ENCODE assay signal across 9 mouse cellular contexts in the genomic region with DNA sequence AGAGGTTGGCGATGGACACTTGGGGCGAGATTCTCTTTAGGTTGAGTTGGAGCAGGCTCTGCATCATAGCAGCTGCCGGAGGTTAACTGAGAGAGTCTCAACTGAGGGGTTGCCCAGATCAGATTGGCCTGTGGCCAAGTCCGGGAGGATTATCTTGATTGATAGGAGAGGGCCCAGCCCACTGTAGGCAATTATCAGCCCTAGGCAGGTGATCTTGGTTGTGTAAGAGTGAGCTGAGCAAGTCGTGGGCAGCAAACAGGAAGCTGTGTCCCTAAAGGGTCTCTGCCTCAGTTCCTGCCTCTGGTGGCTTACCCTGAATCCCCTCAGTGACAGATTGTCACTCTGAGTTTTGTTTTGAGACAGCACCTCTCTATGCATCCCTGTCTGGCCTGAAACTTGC. TPM values are rescaled to one million over a fixed set of nuclear protein-coding genes. Genes with fewer than 3 reads are reported as not detected.
A peak's percentile ranks its signal among the peaks of the same experiment; 100 is the strongest.
DNase-seq lines count a peak whose midpoint lies in the region; ATAC-seq and TF ChIP-seq lines count a peak whose summit lies in the region.
"Had no signal": no experiment of that assay in that cellular context is flagged by ENCODE, and none has a peak within 500 bp of the region (broad histone marks: within the 10 kb centered on the region; RNA-seq: fewer than 3 reads in every experiment).

No protein-coding gene starts in this region.

- no peak for TF ChIP-seq CTCF in thymus, adult 2 months (IDR thresholded peaks at IDR 0.05; ENCODE audit: borderline replicate concordance, control insufficient read depth, extremely low read depth, insufficient read depth, low read length, poor library complexity)

- no peak overlapping the region for H3K9ac ChIP-seq in embryonic facial prominence, embryonic 12.5 days
- H3K9ac ChIP-seq in intestine, embryonic 14.5 days (ENCODE audit: low read length): no peak overlapping the region

- WGBS in embryonic facial prominence, embryonic 12.5 days: 61% methylated on average over 5 of the region's 5 CpGs
- WGBS in embryonic facial prominence, embryonic 10.5 days: 69% methylated on average over 5 of the region's 5 CpGs
- WGBS in thymus, adult 2 months: 58% methylated on average over 5 of the region's 5 CpGs
- WGBS in intestine, embryonic 14.5 days: 55% methylated on average over 5 of the region's 5 CpGs

- no peak overlapping the region for H3K4me2 ChIP-seq in embryonic facial prominence, embryonic 12.5 days (replicated peaks)
- no peak overlapping the region for H3K4me2 ChIP-seq in intestine, embryonic 14.5 days (ENCODE audit: low read length)

- H3K4me1 ChIP-seq in embryonic facial prominence, embryonic 12.5 days: 0 out of 2 replicates have a peak, but pooled peaks cover 14% of the 10 kb centered on the region
- peaks cover 12% of the 10 kb centered on the region for H3K4me1 ChIP-seq in embryonic facial prominence, embryonic 10.5 days
- peaks cover 6% of the 10 kb centered on the region; the same call in 1 of the 2 replicates for H3K4me1 ChIP-seq in thymus, adult 2 months (replicated peaks; ENCODE audit: control insufficient read depth, insufficient read depth, low read length)
- 0 out of 2 replicates have a peak, but pooled peaks cover 8% of the 10 kb centered on the region for H3K4me1 ChIP-seq in intestine, embryonic 14.5 days (replicated peaks; ENCODE audit: control insufficient read depth, insufficient read depth, low read length)

- H3K27ac ChIP-seq in embryonic facial prominence, embryonic 12.5 days: 0 out of 2 replicates have a peak overlapping the region, but pooled peaks have one; percentile 11
- H3K27ac ChIP-seq in embryonic facial prominence, embryonic 10.5 days (replicated peaks): no peak overlapping the region
- peak overlapping the region; percentile 41; the same call in 1 of the 2 replicates for H3K27ac ChIP-seq in thymus, adult 2 months (ENCODE audit: control insufficient read depth, insufficient read depth, low read length)
- H3K27ac ChIP-seq in intestine, embryonic 14.5 days (ENCODE audit: low read depth): 0 out of 2 replicates have a peak overlapping the region, but pooled peaks have one; percentile 1

- DNase-seq in embryonic facial prominence, embryonic 10.5 days (ENCODE audit: low spot score): no peak
- no peak for DNase-seq in thymus, adult 2 months
- DNase-seq in thymus, postnatal 25 days: no peak
- no peak for DNase-seq in intestine, embryonic 14.5 days (ENCODE audit: low spot score)
- DNase-seq in splenic B cell, adult 2 months (ENCODE audit: low read depth, low spot score): peak; percentile 37
- no peak for DNase-seq in cerebellum, postnatal 36 days
- no peak for DNase-seq in right cerebral cortex, adult 18-20 months
- DNase-seq: layer of hippocampus, adult 9-11 months had no signal

- H3K9me3 ChIP-seq in embryonic facial prominence, embryonic 12.5 days: no peaks in the 10 kb centered on the region
- H3K9me3 ChIP-seq in embryonic facial prominence, embryonic 10.5 days: no peaks in the 10 kb centered on the region
- no peaks in the 10 kb centered on the region for H3K9me3 ChIP-seq in intestine, embryonic 14.5 days (ENCODE audit: control insufficient read depth, low read length)

- ATAC-seq in embryonic facial prominence, embryonic 12.5 days (ENCODE audit: insufficient number of reproducible peaks, insufficient read depth, low FRiP score, low TSS enrichment): no peak
- no peak for ATAC-seq in intestine, embryonic 14.5 days (replicated peaks; ENCODE audit: low FRiP score, low TSS enrichment, low read depth)

- no peaks in the 10 kb centered on the region for H3K27me3 ChIP-seq in embryonic facial prominence, embryonic 12.5 days
- H3K27me3 ChIP-seq in embryonic facial prominence, embryonic 10.5 days (replicated peaks; ENCODE audit: low read depth, poor library complexity, severe bottlenecking): no peaks in the 10 kb centered on the region
- no peaks in the 10 kb centered on the region for H3K27me3 ChIP-seq in thymus, adult 2 months (ENCODE audit: control insufficient read depth, insufficient read depth, low read length)
- H3K27me3 ChIP-seq in intestine, embryonic 14.5 days (replicated peaks; ENCODE audit: control insufficient read depth, insufficient read depth, low read length): no peaks in the 10 kb centered on the region
- no peaks in the 10 kb centered on the region for H3K27me3 ChIP-seq in splenic B cell, adult 2 months (ENCODE audit: control insufficient read depth, insufficient read depth, low read length, poor library complexity, severe bottlenecking)

- TF ChIP-seq POLR2A in thymus, adult 2 months (IDR thresholded peaks at IDR 0.05; ENCODE audit: control insufficient read depth, extremely low read depth, insufficient read depth, low read length, poor library complexity): no peak

- peaks cover 37% of the 10 kb centered on the region for H3K36me3 ChIP-seq in embryonic facial prominence, embryonic 12.5 days
- H3K36me3 ChIP-seq in embryonic facial prominence, embryonic 10.5 days (replicated peaks): peaks cover 43% of the 10 kb centered on the region
- peaks cover 40% of the 10 kb centered on the region for H3K36me3 ChIP-seq in thymus, adult 2 months (ENCODE audit: control insufficient read depth, insufficient read depth, low read length)
- H3K36me3 ChIP-seq in intestine, embryonic 14.5 days (ENCODE audit: control insufficient read depth, insufficient read depth, low read length): peaks cover 39% of the 10 kb centered on the region
- peaks cover 8% of the 10 kb centered on the region for H3K36me3 ChIP-seq in splenic B cell, adult 2 months (ENCODE audit: control insufficient read depth, insufficient read depth, low read length, poor library complexity, severe bottlenecking)

- H3K4me3 ChIP-seq in embryonic facial prominence, embryonic 12.5 days: no peak overlapping the region
- H3K4me3 ChIP-seq in embryonic facial prominence, embryonic 10.5 days: no peak overlapping the region
- no peak overlapping the region for H3K4me3 ChIP-seq in thymus, adult 2 months (ENCODE audit: control insufficient read depth, insufficient read depth, low read length)
- no peak overlapping the region for H3K4me3 ChIP-seq in intestine, embryonic 14.5 days (ENCODE audit: low read depth, low read length)

RNA-seq across cellular contexts. Expression of a gene that starts 33.7 kb away (rescaled TPM):
- 14.9 and 15.5 TPM in 2 replicates for polyA plus RNA-seq in embryonic facial prominence, embryonic 12.5 days (2016; fragmentation: Nextera tagmentation; extraction: Ambion mirVana)
- 3.3 and 5.8 TPM in 2 replicates for polyA plus RNA-seq in embryonic facial prominence, embryonic 10.5 days (2016; fragmentation: Nextera tagmentation; extraction: Ambion mirVana)
- 1.8 and 1.9 TPM in 2 replicates for polyA plus RNA-seq in thymus, adult 2 months (2012; rRNA removed)
- 9.5 and 9.8 TPM in 2 replicates for polyA plus RNA-seq in intestine, embryonic 14.5 days (2014; fragmentation: Nextera tagmentation; extraction: Ambion mirVana)

RNA-seq across cellular contexts. Expression of a gene that starts 47.4 kb away (rescaled TPM):
- 127 and 137 TPM in 2 replicates for polyA plus RNA-seq in embryonic facial prominence, embryonic 12.5 days (2016; fragmentation: Nextera tagmentation; extraction: Ambion mirVana)
- polyA plus RNA-seq in embryonic facial prominence, embryonic 10.5 days (2016; fragmentation: Nextera tagmentation; extraction: Ambion mirVana): 78.2 and 88.4 TPM in 2 replicates
- 250 and 410 TPM in 2 replicates for polyA plus RNA-seq in thymus, adult 2 months (2012; rRNA removed)
- 88.7 and 91.1 TPM in 2 replicates for polyA plus RNA-seq in intestine, embryonic 14.5 days (2014; fragmentation: Nextera tagmentation; extraction: Ambion mirVana)

RNA-seq across cellular contexts. Expression of a gene that starts 53.0 kb away (rescaled TPM):
- polyA plus RNA-seq in embryonic facial prominence, embryonic 12.5 days (2016; fragmentation: Nextera tagmentation; extraction: Ambion mirVana): 2.1 TPM in 2 replicates
- polyA plus RNA-seq in embryonic facial prominence, embryonic 10.5 days (2016; fragmentation: Nextera tagmentation; extraction: Ambion mirVana): 0.74 and 0.92 TPM in 2 replicates
- 1.4 and 2.9 TPM in 2 replicates for polyA plus RNA-seq in thymus, adult 2 months (2012; rRNA removed)
- 1.2 TPM in 2 replicates for polyA plus RNA-seq in intestine, embryonic 14.5 days (2014; fragmentation: Nextera tagmentation; extraction: Ambion mirVana)
